Mouse (Mus musculus) erythroblast, embryonic 14.5 days (primary cell): ENCODE results near the gene Plin5. TPM values are rescaled to one million over a fixed set of nuclear protein-coding genes. Genes with fewer than 3 reads are reported as not detected.

Experiments
- H3K27me3 ChIP-seq: 2 replicates; pipeline ENCODE4 v1.6.1; 2012; ENCODE audit warnings: inconsistent platforms; ENCODE audit not compliant: control insufficient read depth
- H3K36me3 ChIP-seq: 2 replicates; pipeline ENCODE4 v1.6.1; 2012; ENCODE audit warnings: mild to moderate bottlenecking, inconsistent platforms; ENCODE audit not compliant: control insufficient read depth
- H3K4me1 ChIP-seq: 2 replicates; pipeline ENCODE4 v1.6.1; 2012; ENCODE audit warnings: inconsistent platforms; ENCODE audit not compliant: control insufficient read depth
- H3K4me3 ChIP-seq: replicated peaks from 2 replicates; pipeline ENCODE3; 2012; ENCODE audit warnings: moderate library complexity, mild to moderate bottlenecking, inconsistent platforms
- H3K9me3 ChIP-seq: 2 replicates; pipeline ENCODE4 v1.6.1; 2012; ENCODE audit warnings: low read length, inconsistent platforms, mixed read lengths; ENCODE audit not compliant: control insufficient read depth
- GATA1 ChIP-seq: IDR thresholded peaks from 2 replicates; pipeline ENCODE4 v1.6.1; 2012; ENCODE audit warnings: low read length, inconsistent platforms, mixed read lengths
- TAL1 ChIP-seq: IDR thresholded peaks from 3 replicates; pipeline ENCODE4 v1.6.1; 2012; ENCODE audit warnings: low read length, inconsistent platforms, mixed read lengths
- polyA plus RNA-seq: library from polyadenylated mRNA; stranded (reverse); fragments of >175 nt; gene quantifications from 2 replicates; pipeline ENCODE4 v1.2.3, GENCODE M21; 2012

Plin5 gene
- polyA plus RNA-seq, 1 experiment = not detected

- H3K4me3 ChIP-seq = no peak overlapping the region
- TF ChIP-seq GATA1 (no peak), TAL1 (no peak)
- H3K4me1 ChIP-seq = peaks cover 37% of the 10 kb centered on the region
- peaks cover 35% of the 10 kb centered on the region for H3K27me3 ChIP-seq
- no peaks in the 10 kb centered on the region for H3K36me3 ChIP-seq
- H3K9me3 ChIP-seq = no peaks in the 10 kb centered on the region
Observed at GRCm38 (mm10) chr17:56136558-56136957, 19.2 kb upstream of the Plin5 start.

- no peaks in the 10 kb centered on the region for H3K9me3 ChIP-seq
- H3K4me1 ChIP-seq = peaks cover 28% of the 10 kb centered on the region
- H3K36me3 ChIP-seq = no peaks in the 10 kb centered on the region; the same call in 1 of the 2 replicates
- TF ChIP-seq GATA1 = no peak
- H3K27me3 ChIP-seq = peaks cover 15% of the 10 kb centered on the region
- H3K4me3 ChIP-seq = peak overlapping the region; percentile 59
Observed at GRCm38 (mm10) chr17:56134463-56134971, 17.1 kb upstream of the Plin5 start.

- Histone ChIP-seq H3K36me3 (no peaks in the 10 kb centered on the region; the same call in 1 of the 2 replicates), H3K4me3 (peak overlapping the region; percentile 59), H3K9me3 (no peaks in the 10 kb centered on the region), H3K4me1 (peaks cover 26% of the 10 kb centered on the region), H3K27me3 (peaks cover 7% of the 10 kb centered on the region)
- TF ChIP-seq GATA1 (no peak), TAL1 (no peak)
Observed at GRCm38 (mm10) chr17:56133457-56134363, 16.3 kb upstream of the Plin5 start.

GRCm38 (mm10) chr17:56132661-56133060 is 15.3 kb upstream of the Plin5 start:
- no peak overlapping the region for H3K4me3 ChIP-seq
- H3K36me3 ChIP-seq = no peaks in the 10 kb centered on the region; the same call in 1 of the 2 replicates
- no peaks in the 10 kb centered on the region for H3K27me3 ChIP-seq
- no peak for TF ChIP-seq TAL1
- no peak for TF ChIP-seq GATA1
- H3K4me1 ChIP-seq = peaks cover 26% of the 10 kb centered on the region
- no peaks in the 10 kb centered on the region for H3K9me3 ChIP-seq

- Histone ChIP-seq H3K9me3 (no peaks in the 10 kb centered on the region), H3K4me3 (no peak overlapping the region), H3K27me3 (no peaks in the 10 kb centered on the region), H3K36me3 (no peaks in the 10 kb centered on the region; the same call in 1 of the 2 replicates), H3K4me1 (peaks cover 26% of the 10 kb centered on the region)
- TF ChIP-seq TAL1 (no peak), GATA1 (no peak)
Observed at GRCm38 (mm10) chr17:56131814-56132213, 14.4 kb upstream of the Plin5 start.

- H3K4me3 ChIP-seq = no peak overlapping the region
- TF ChIP-seq TAL1 (no peak), GATA1 (no peak)
- no peaks in the 10 kb centered on the region for H3K9me3 ChIP-seq
- H3K4me1 ChIP-seq = peaks cover 26% of the 10 kb centered on the region
- H3K36me3 ChIP-seq = no peaks in the 10 kb centered on the region; the same call in 1 of the 2 replicates
- H3K27me3 ChIP-seq = no peaks in the 10 kb centered on the region
Observed at GRCm38 (mm10) chr17:56131136-56131535, 13.7 kb upstream of the Plin5 start.

- no peak for TF ChIP-seq TAL1
- TF ChIP-seq GATA1 = no peak
- Histone ChIP-seq H3K27me3 (peaks cover 16% of the 10 kb centered on the region), H3K4me3 (no peak overlapping the region), H3K9me3 (peaks cover 6% of the 10 kb centered on the region; the same call in 1 of the 2 replicates), H3K4me1 (peaks cover 10% of the 10 kb centered on the region), H3K36me3 (no peaks in the 10 kb centered on the region; the same call in 1 of the 2 replicates)
Observed at GRCm38 (mm10) chr17:56128246-56128645, 10.8 kb upstream of the Plin5 start.

- no peak overlapping the region for H3K4me3 ChIP-seq
- TF ChIP-seq GATA1 (no peak), TAL1 (no peak)
- peaks cover 4% of the 10 kb centered on the region for H3K4me1 ChIP-seq
- H3K27me3 ChIP-seq = peaks cover 36% of the 10 kb centered on the region
- H3K36me3 ChIP-seq = no peaks in the 10 kb centered on the region; the same call in 1 of the 2 replicates
- H3K9me3 ChIP-seq = peaks cover 19% of the 10 kb centered on the region
Observed at GRCm38 (mm10) chr17:56126175-56126574, 8.8 kb upstream of the Plin5 start.

GRCm38 (mm10) chr17:56125276-56125630 is 7.9 kb upstream of the Plin5 start:
- TF ChIP-seq GATA1 (no peak), TAL1 (no peak)
- Histone ChIP-seq H3K4me3 (no peak overlapping the region), H3K9me3 (peaks cover 19% of the 10 kb centered on the region), H3K4me1 (peaks cover 4% of the 10 kb centered on the region), H3K36me3 (no peaks in the 10 kb centered on the region), H3K27me3 (peaks cover 46% of the 10 kb centered on the region)
